Mouse (Mus musculus) kidney, embryonic 14.5 days (tissue): ENCODE results near the gene Serpinf1. TPM values are rescaled to one million over a fixed set of nuclear protein-coding genes. Genes with fewer than 3 reads are reported as not detected.

Experiments used
- ATAC-seq: fragments of 200-750 bp; cut with Nextera tagmentation; 2 replicates; pipeline ENCODE4 v1.8.0; 2017; ENCODE audit warnings: moderate number of reproducible peaks, mild to moderate bottlenecking, moderate TSS enrichment, moderate library complexity; ENCODE audit not compliant: low FRiP score, low TSS enrichment
- H3K27ac ChIP-seq: fragments of 300-500 bp; sonication (generic); 2 replicates; pipeline ENCODE4 v1.5.1; 2014; ENCODE audit warnings: low read depth, mild to moderate bottlenecking, low read length, moderate library complexity, mixed read lengths
- H3K27me3 ChIP-seq: fragments of 300-500 bp; sonication (generic); 2 replicates; pipeline ENCODE4 v1.6.1; 2014; ENCODE audit warnings: mild to moderate bottlenecking, low read length; ENCODE audit not compliant: control insufficient read depth, insufficient read depth
- H3K36me3 ChIP-seq: fragments of 300-500 bp; sonication (generic); 2 replicates; pipeline ENCODE4 v1.6.1; 2014; ENCODE audit warnings: low read length, mixed read lengths; ENCODE audit not compliant: control insufficient read depth, insufficient read depth
- H3K4me1 ChIP-seq: fragments of 300-500 bp; sonication (generic); 2 replicates; pipeline ENCODE4 v1.6.1; 2014; ENCODE audit warnings: low read length, mixed read lengths; ENCODE audit not compliant: control insufficient read depth, insufficient read depth
- H3K4me2 ChIP-seq: fragments of 300-500 bp; sonication (generic); replicated peaks from 2 replicates; pipeline ENCODE4 v1.6.1; 2014; ENCODE audit warnings: low read depth, mild to moderate bottlenecking, low read length
- H3K4me3 ChIP-seq: fragments of 300-500 bp; sonication (generic); 2 replicates; pipeline ENCODE4 v1.5.1; 2014; ENCODE audit warnings: mild to moderate bottlenecking, low read length
- H3K9ac ChIP-seq: fragments of 300-500 bp; sonication (generic); 2 replicates; pipeline ENCODE4 v1.6.1; 2014; ENCODE audit warnings: low read depth, mild to moderate bottlenecking, low read length, moderate library complexity
- H3K9me3 ChIP-seq: fragments of 300-500 bp; sonication (generic); 2 replicates; pipeline ENCODE4 v1.6.1; 2016; ENCODE audit warnings: low read length; ENCODE audit not compliant: control insufficient read depth
- WGBS: fragments of 180-500 bp; shearing (Covaris S2); extraction: QIAGEN DNeasy Blood & Tissue Kit; methylation state at CpG from one replicate; pipeline ENCODE4 v1.1.7; 2014; 5-methylcytosine and 5-hydroxymethylcytosine counted together
- polyA plus RNA-seq: library from polyadenylated mRNA; unstranded; fragments of >200 nt; fragmentation: Nextera tagmentation; extraction: Ambion mirVana; gene quantifications from 2 replicates; pipeline ENCODE4 v1.2.1, GENCODE M21; 2014

The Serpinf1 gene
- 118 and 120 TPM in 2 replicates for polyA plus RNA-seq

DNA sequence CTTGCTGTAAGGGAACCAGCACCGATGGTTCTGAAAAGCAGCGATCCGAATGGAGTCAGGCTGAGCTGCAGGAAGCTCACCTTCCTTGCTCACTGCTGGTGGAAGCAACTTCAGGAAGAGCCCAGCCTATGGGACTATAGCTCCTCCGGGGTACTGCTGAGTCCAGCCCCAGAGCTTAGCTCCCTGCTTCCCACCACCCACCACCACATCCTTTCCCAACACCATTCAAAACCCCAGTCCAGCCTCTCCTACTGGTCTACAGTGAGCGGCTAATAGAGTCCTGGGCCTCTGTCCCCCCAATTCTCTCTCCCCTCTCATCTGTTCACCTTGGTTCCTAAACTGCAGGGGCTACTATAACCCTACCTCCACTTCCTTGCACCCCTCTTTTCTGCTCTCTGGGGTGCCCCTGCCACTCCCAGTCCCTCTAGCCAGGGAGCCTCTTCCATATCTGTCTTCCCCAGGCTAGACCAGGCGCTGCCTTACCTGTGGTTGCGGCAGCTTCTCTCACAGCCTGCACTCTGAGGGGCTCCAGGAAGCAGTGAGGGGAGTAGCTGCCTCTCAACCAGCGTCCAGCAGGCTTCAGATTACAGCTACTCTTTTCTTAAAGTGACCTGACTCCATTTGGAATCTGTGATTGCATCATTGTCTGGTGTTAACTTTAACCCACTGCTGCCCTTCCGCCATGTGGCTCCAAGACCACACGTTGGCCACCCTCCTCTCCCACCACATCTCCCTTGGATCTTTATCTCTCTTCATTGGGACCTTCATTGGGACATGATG is at the start of gene Serpinf1:
Serpinf1 (minus strand) TSS at position 689 of the 780 bp plus-strand sequence.
- Histone ChIP-seq H3K4me3 (peak within 1 kb of the TSS; percentile 42), H3K4me2 (peak within 1 kb of the TSS; percentile 64), H3K36me3 (no peaks in the 10 kb centered on the region), H3K27me3 (no peaks in the 10 kb centered on the region), H3K9me3 (no peaks in the 10 kb centered on the region), H3K27ac (peak within 1 kb of the TSS; percentile 37; the same call in 1 of the 2 replicates), H3K4me1 (peaks cover 22% of the 10 kb centered on the region), H3K9ac (peak within 1 kb of the TSS; percentile 62)
- peak; percentile 76 for ATAC-seq
- WGBS: 20% methylated on average over 10 of the region's 10 CpGs

DNA sequence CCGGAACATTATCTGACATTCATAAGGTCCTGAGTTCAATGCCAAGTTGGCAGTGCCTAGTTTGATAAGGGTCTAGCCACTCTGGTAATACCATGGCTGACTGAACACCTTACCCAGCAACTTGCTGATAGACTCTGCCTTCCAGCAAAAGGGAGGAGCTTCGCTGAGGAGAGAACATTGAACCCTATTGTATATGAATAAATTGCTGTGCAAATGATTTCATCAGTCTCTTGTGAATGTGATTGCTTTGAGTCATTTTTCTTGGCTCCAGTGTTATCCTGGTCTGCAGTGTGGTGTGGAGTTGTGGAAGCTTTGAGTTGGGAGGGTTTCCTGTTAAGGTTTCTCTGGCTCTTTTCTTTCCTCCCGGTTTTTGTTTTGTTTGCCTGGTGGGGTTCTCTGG is 48.2 kb upstream of the Serpinf1 start:
- Histone ChIP-seq H3K36me3 (peaks cover 3% of the 10 kb centered on the region; the same call in 1 of the 2 replicates), H3K4me3 (no peak overlapping the region), H3K27ac (no peak overlapping the region), H3K27me3 (no peaks in the 10 kb centered on the region), H3K4me2 (no peak overlapping the region), H3K9me3 (peaks cover 3% of the 10 kb centered on the region; the same call in 1 of the 2 replicates), H3K4me1 (peaks cover 5% of the 10 kb centered on the region; the same call in 1 of the 2 replicates), H3K9ac (no peak overlapping the region)
- no peak for ATAC-seq
- 75% methylated on average over 3 of the region's 3 CpGs for WGBS

DNA sequence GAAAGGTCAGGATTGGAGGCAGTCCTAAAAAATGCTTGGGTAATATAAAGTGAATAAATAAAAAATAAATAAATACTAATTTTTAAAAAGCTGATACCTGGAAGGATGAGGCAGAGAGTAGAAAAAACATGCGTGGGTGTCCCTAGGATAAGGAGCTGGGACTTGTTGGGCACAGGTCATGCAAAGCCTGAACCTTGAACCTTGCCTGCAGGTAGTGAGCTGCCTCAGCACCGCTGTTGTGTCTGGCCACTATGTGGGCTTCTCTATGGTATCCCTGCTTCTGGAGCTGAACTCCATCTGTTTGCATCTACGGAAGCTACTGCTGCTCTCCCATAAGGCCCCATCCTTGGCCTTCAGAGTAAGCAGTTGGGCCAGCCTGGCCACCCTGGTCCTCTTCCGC is 46.8 kb upstream of the Serpinf1 start:
- Histone ChIP-seq H3K9me3 (peaks cover 3% of the 10 kb centered on the region; the same call in 1 of the 2 replicates), H3K36me3 (peaks cover 10% of the 10 kb centered on the region; the same call in 1 of the 2 replicates), H3K27me3 (no peaks in the 10 kb centered on the region), H3K9ac (no peak overlapping the region), H3K4me2 (no peak overlapping the region), H3K27ac (no peak overlapping the region), H3K4me3 (no peak overlapping the region), H3K4me1 (peaks cover 5% of the 10 kb centered on the region; the same call in 1 of the 2 replicates)
- ATAC-seq: no peak
- WGBS: 94% methylated on average over 4 of the region's 4 CpGs

DNA sequence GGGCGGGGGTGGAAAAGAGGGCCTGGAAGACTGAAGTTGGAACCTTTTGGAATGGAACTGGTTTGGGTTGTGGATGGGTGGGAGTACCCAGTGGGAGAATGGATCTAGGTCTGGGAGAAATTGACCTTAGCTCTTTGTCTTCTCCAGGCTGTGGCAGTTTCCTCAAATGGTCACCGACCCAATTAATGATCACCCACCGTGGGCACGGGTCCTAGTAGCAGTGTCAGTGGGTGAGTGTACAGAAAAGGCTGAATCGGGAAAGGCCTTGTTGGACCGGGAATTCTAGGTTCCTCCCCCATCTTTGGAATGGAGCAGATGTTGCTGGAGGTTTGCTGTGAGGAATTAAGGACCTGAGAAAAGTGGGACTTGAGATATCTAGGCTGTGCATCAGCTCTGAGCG is 45.9 kb upstream of the Serpinf1 start:
- ATAC-seq: no peak
- Histone ChIP-seq H3K4me2 (peak overlapping the region; percentile 76), H3K36me3 (peaks cover 10% of the 10 kb centered on the region; the same call in 1 of the 2 replicates), H3K4me1 (peaks cover 8% of the 10 kb centered on the region; the same call in 1 of the 2 replicates), H3K9ac (peak overlapping the region; percentile 61), H3K27me3 (no peaks in the 10 kb centered on the region), H3K27ac (no peak overlapping the region), H3K4me3 (peak overlapping the region; percentile 44), H3K9me3 (peaks cover 3% of the 10 kb centered on the region; the same call in 1 of the 2 replicates)
- WGBS: 62% methylated on average over 7 of the region's 7 CpGs

DNA sequence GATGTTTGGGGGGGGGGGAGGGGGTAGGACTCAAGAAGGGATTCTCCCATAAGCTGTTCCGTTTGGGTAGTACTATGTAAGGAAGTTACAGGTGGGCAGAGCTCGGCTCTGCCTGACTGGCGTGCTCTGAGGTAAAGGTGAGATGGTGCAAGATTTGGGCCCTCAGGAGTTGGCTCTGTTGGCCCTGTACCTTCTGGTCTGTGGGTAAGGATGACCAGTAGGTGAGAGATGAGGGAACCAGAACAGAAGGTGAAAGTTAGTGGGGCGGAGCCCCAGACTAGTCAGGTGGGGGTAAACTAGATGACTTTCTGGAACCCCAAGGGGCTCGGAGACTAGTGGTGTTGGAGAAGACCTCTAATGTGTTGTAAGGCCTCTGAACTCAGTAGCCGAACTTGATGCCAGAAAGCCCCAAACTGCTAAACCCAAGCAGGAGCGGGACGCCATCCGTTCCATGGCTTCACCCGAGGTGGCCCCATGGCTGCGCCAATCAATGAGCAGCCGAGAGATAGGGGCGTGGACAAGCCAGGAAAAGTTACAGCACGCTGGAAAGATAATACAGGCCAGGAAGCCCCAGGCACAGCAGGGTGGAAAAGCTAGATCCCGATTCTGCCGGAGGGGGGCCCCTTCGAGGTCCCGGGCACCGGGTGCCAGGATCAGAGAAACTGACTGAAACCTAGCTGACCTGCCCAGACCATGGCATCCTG is 45.2 kb upstream of the Serpinf1 start:
- H3K4me2 ChIP-seq: peak overlapping the region; percentile 76
- peaks cover 3% of the 10 kb centered on the region; the same call in 1 of the 2 replicates for H3K9me3 ChIP-seq
- no peaks in the 10 kb centered on the region for H3K27me3 ChIP-seq
- H3K4me1 ChIP-seq: peaks cover 16% of the 10 kb centered on the region
- ATAC-seq: peak; percentile 85
- H3K36me3 ChIP-seq: peaks cover 10% of the 10 kb centered on the region; the same call in 1 of the 2 replicates
- peak overlapping the region; percentile 44 for H3K4me3 ChIP-seq
- WGBS: 18% methylated on average over 19 of the region's 19 CpGs
- H3K9ac ChIP-seq: peak overlapping the region; percentile 61
- no peak overlapping the region for H3K27ac ChIP-seq

DNA sequence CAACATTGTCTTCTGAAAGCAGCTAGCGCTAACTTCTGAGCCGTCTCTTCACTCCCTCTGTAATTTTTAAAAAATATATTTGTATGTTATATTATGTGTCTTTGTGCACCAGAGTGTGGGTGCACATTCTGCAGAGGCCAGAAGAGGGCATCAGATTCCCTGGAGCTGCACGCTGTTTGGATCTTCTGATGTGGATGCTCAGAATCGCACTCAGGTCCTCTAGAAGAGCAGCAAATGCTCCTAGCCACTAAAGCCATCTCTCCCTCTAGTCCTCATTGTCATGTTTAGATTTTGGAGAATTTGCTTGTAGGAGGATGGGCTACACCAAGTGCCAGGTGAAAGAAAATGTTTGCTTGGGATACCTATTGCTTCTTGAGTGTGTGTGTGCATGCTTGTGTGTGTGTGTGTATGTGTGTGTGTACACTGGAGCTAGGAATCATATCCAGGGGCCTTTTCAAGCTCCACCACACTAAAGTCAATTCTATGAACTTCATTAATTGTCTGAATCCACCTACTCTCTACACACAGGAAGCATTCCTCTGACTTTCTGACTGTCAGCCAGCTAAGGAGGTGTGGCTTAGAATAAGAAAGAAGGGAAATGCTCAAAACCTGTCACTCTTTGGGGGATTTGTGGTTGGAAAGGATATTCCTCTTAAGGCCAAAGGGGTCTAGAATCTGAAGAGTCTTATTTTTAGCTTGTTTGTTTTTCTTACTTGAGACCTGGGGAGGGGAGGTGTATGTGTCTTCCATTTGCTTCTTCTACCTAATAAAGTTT is 44.4 kb upstream of the Serpinf1 start:
- Histone ChIP-seq H3K27me3 (no peaks in the 10 kb centered on the region), H3K4me2 (no peak overlapping the region), H3K9ac (no peak overlapping the region), H3K27ac (no peak overlapping the region), H3K36me3 (peaks cover 10% of the 10 kb centered on the region; the same call in 1 of the 2 replicates), H3K9me3 (peaks cover 3% of the 10 kb centered on the region; the same call in 1 of the 2 replicates), H3K4me3 (no peak overlapping the region), H3K4me1 (peaks cover 22% of the 10 kb centered on the region)
- ATAC-seq: no peak
- WGBS: 98% methylated on average over 4 of the region's 4 CpGs

DNA sequence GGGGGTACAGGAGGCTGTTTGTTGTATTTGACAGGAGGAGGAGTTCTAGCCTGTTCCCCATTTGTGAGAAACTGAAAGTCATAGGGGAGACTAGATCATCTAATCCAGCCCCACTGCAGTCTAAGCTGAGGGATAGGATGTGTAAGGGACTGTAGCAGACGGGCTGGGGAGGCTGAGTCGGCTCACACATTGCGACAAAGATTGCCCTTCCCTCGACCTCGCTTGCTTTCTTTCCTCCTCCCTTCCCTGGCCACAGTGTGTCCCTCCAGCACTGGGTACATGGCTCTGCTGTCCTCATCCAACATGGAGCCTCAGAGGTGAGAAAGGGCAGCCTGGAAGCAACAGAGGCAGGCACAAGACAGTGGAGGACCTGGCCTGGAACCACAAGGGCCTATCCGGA is 42.5 kb upstream of the Serpinf1 start:
- Histone ChIP-seq H3K4me3 (no peak overlapping the region), H3K4me2 (no peak overlapping the region), H3K9me3 (peaks cover 3% of the 10 kb centered on the region; the same call in 1 of the 2 replicates), H3K27me3 (no peaks in the 10 kb centered on the region), H3K4me1 (peaks cover 22% of the 10 kb centered on the region), H3K36me3 (peaks cover 10% of the 10 kb centered on the region; the same call in 1 of the 2 replicates), H3K27ac (no peak overlapping the region), H3K9ac (no peak overlapping the region)
- WGBS: 82% methylated on average over 6 of the region's 6 CpGs
- ATAC-seq: no peak

DNA sequence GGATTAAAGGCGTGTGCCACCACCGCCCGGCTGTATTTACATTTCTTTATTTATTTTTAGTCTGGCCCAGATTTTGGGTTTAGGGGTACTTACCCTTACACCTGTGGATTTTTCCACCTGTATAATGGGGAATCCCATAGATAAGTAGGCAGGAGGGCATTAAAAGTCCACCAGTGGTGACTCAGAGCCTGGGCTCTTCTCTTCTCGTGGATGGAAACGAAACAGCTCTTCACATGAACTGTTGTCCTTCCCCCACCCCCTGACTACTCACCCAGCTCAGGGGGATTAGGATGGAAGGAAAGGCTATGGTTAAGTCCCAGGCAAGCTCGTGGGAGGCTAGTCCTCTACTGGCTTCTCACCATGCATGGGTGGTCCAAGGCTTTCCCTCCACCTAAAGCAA is 41.9 kb upstream of the Serpinf1 start:
- H3K4me1 ChIP-seq: peaks cover 27% of the 10 kb centered on the region
- WGBS: 90% methylated on average over 6 of the region's 6 CpGs
- ATAC-seq: no peak

More for the DNA sequence above, 41.9 kb upstream of the Serpinf1 start:
- Histone ChIP-seq H3K36me3 (peaks cover 10% of the 10 kb centered on the region; the same call in 1 of the 2 replicates), H3K27ac (no peak overlapping the region), H3K4me2 (no peak overlapping the region), H3K27me3 (no peaks in the 10 kb centered on the region), H3K9ac (no peak overlapping the region), H3K9me3 (peaks cover 3% of the 10 kb centered on the region; the same call in 1 of the 2 replicates), H3K4me3 (no peak overlapping the region)
